Mouse (Mus musculus) heart, postnatal 0 days (tissue): ENCODE measurements around the gene Ahnak.

Source experiments
- CTCF ChIP-seq: IDR thresholded peaks from 2 replicates; pipeline ENCODE4 v1.5.1; 2016; ENCODE audit warnings: antibody characterized with exemption, control low read depth, low read depth
- EP300 ChIP-seq: IDR thresholded peaks from 2 replicates; pipeline ENCODE4 v1.6.1; 2016; ENCODE audit warnings: antibody characterized with exemption, low read depth

DNA sequence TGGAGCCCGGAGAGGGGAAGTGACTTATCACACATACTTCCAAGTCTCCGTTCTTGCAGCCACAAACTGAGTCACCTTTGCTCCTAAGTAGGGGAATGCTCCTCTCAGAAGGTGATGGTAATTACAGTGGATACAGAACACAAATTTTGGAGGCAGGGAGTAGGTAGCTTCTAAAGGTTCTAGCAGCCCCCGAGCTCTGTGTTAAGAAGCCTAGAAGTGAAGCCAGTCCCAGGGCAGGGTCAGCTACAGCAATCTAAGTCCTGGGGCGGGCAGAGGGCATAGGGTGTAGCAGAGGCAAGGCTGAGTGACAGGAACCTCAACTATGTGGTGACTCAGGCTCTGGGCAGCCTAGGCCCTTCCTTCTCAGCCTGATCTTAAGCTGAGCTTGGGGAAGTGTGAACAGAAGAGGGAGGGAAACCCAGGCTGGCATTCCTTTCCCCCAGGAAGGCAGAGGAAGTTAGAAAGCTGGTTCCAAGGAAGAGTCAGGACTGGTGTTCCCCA is 5.9 kb upstream of the Ahnak start:
- TF ChIP-seq EP300 (no peak), CTCF (no peak)
